In genomic region chr1:171369845-171370556, GRCm38 (mm10) we compare ENCODE assay signal across 9 mouse cellular contexts. TPM values are rescaled to one million over a fixed set of nuclear protein-coding genes. Genes with fewer than 3 reads are reported as not detected.
DNase-seq lines count a peak whose midpoint lies in the region; ATAC-seq and TF ChIP-seq lines count a peak whose summit lies in the region.
"Had no signal": no experiment of that assay in that cellular context is flagged by ENCODE, and none has a peak within 500 bp of the region (broad histone marks: within the 10 kb centered on the region; RNA-seq: fewer than 3 reads in every experiment).

Gene Nectin4, plus strand, starts transcription at chr1:171370099.

- peaks cover 30% of the 10 kb centered on the region for H3K4me1 ChIP-seq in hindbrain, embryonic 10.5 days (replicated peaks)
- peaks cover 5% of the 10 kb centered on the region; the same call in 1 of the 2 replicates for H3K4me1 ChIP-seq in hindbrain, embryonic 12.5 days
- H3K4me1 ChIP-seq in kidney, embryonic 15.5 days, result peaks cover 37% of the 10 kb centered on the region
- H3K4me1 ChIP-seq in lung, postnatal 0 days (ENCODE audit: insufficient read depth, low read depth, low read length), result peaks cover 4% of the 10 kb centered on the region; the same call in 1 of the 2 replicates

- no peak; the same call in 1 of the 2 replicates for ATAC-seq in hindbrain, embryonic 12.5 days (ENCODE audit: low FRiP score)
- peak; percentile 63 for ATAC-seq in kidney, embryonic 15.5 days (replicated peaks; ENCODE audit: low FRiP score)
- peak; percentile 90 for ATAC-seq in lung, postnatal 0 days
- ATAC-seq in CD4-positive, CD25-positive, alpha-beta regulatory T cell, adult 4 months, result no peak

- no peak within 1 kb of the TSS for H3K9ac ChIP-seq in hindbrain, embryonic 12.5 days
- peak within 1 kb of the TSS; percentile 30 for H3K9ac ChIP-seq in kidney, embryonic 15.5 days
- H3K9ac ChIP-seq in lung, postnatal 0 days (replicated peaks; ENCODE audit: low read depth), result peak within 1 kb of the TSS; percentile 9
- H3K9ac ChIP-seq: neural tube, embryonic 12.5 days had no signal

- no peak for TF ChIP-seq CTCF in lung, postnatal 0 days (IDR thresholded peaks at IDR 0.05)
- TF ChIP-seq CTCF in layer of hippocampus, adult 2 months (conservative IDR thresholded peaks at IDR 0.05), result no peak

- peak within 1 kb of the TSS; percentile 3; the same call in 1 of the 2 replicates for H3K4me3 ChIP-seq in hindbrain, embryonic 10.5 days
- H3K4me3 ChIP-seq in hindbrain, embryonic 12.5 days, result no peak within 1 kb of the TSS
- peak within 1 kb of the TSS; percentile 19; the same call in 1 of the 2 replicates for H3K4me3 ChIP-seq in kidney, embryonic 15.5 days (replicated peaks)
- H3K4me3 ChIP-seq in lung, postnatal 0 days (ENCODE audit: low read depth, low read length), result peak within 1 kb of the TSS; percentile 8; the same call in 1 of the 2 replicates
- no peak within 1 kb of the TSS for H3K4me3 ChIP-seq in layer of hippocampus, adult 2 months
- H3K4me3 ChIP-seq: neural tube, embryonic 12.5 days had no signal

- peaks cover 18% of the 10 kb centered on the region for H3K27me3 ChIP-seq in hindbrain, embryonic 10.5 days (ENCODE audit: insufficient read depth, poor library complexity, severe bottlenecking)
- H3K27me3 ChIP-seq in hindbrain, embryonic 12.5 days, result peaks cover 12% of the 10 kb centered on the region
- H3K27me3 ChIP-seq in kidney, embryonic 15.5 days, result 0 out of 2 replicates have a peak, but pooled peaks cover 5% of the 10 kb centered on the region
- H3K27me3 ChIP-seq in lung, postnatal 0 days (replicated peaks; ENCODE audit: insufficient read depth, low read length), result no peaks in the 10 kb centered on the region
- H3K27me3 ChIP-seq: neural tube, embryonic 12.5 days had no signal

- no peak within 1 kb of the TSS for H3K4me2 ChIP-seq in hindbrain, embryonic 12.5 days (replicated peaks)
- peak within 1 kb of the TSS; percentile 46 for H3K4me2 ChIP-seq in kidney, embryonic 15.5 days
- H3K4me2 ChIP-seq in lung, postnatal 0 days (replicated peaks; ENCODE audit: low read depth, low read length), result peak within 1 kb of the TSS; percentile 36
- H3K4me2 ChIP-seq: neural tube, embryonic 12.5 days had no signal

- H3K27ac ChIP-seq in hindbrain, embryonic 10.5 days, result no peak within 1 kb of the TSS
- no peak within 1 kb of the TSS for H3K27ac ChIP-seq in hindbrain, embryonic 12.5 days
- H3K27ac ChIP-seq in kidney, embryonic 15.5 days, result peak within 1 kb of the TSS; percentile 56; the same call in 1 of the 2 replicates
- peak within 1 kb of the TSS; percentile 89 for H3K27ac ChIP-seq in lung, postnatal 0 days (ENCODE audit: low read length)
- H3K27ac ChIP-seq in layer of hippocampus, adult 2 months, result no peak within 1 kb of the TSS
- H3K27ac ChIP-seq: neural tube, embryonic 12.5 days had no signal

- no peaks in the 10 kb centered on the region for H3K36me3 ChIP-seq in hindbrain, embryonic 10.5 days
- no peaks in the 10 kb centered on the region for H3K36me3 ChIP-seq in hindbrain, embryonic 12.5 days
- H3K36me3 ChIP-seq in kidney, embryonic 15.5 days, result no peaks in the 10 kb centered on the region
- H3K36me3 ChIP-seq in lung, postnatal 0 days (ENCODE audit: insufficient read depth, low read length), result no peaks in the 10 kb centered on the region
- H3K36me3 ChIP-seq: neural tube, embryonic 12.5 days had no signal

- no peaks in the 10 kb centered on the region for H3K9me3 ChIP-seq in hindbrain, embryonic 10.5 days
- H3K9me3 ChIP-seq in hindbrain, embryonic 12.5 days (replicated peaks), result no peaks in the 10 kb centered on the region
- H3K9me3 ChIP-seq in kidney, embryonic 15.5 days (replicated peaks), result no peaks in the 10 kb centered on the region
- no peaks in the 10 kb centered on the region for H3K9me3 ChIP-seq in lung, postnatal 0 days (ENCODE audit: low read length)
- H3K9me3 ChIP-seq: neural tube, embryonic 12.5 days had no signal

- 36% methylated on average over 20 of the region's 20 CpGs for WGBS in hindbrain, embryonic 10.5 days
- WGBS in hindbrain, embryonic 12.5 days, result 46% methylated on average over 20 of the region's 20 CpGs
- 38% methylated on average over 20 of the region's 20 CpGs for WGBS in kidney, embryonic 15.5 days
- 19% methylated on average over 20 of the region's 20 CpGs for WGBS in lung, postnatal 0 days

- no peak for TF ChIP-seq EP300 in lung, postnatal 0 days (IDR thresholded peaks at IDR 0.05)

- no peak for DNase-seq in hindbrain, embryonic 10.5 days (ENCODE audit: low spot score)
- peak; percentile 81 for DNase-seq in lung, postnatal 0 days (ENCODE audit: low spot score)
- DNase-seq in urinary bladder, postnatal 10 days (ENCODE audit: low spot score), result peak; percentile 40
- no peak for DNase-seq in right cerebral cortex, adult 18-20 months
- no peak for DNase-seq in layer of hippocampus, adult 2 months (ENCODE audit: low spot score in 2 of 2)

RNA-seq across cellular contexts. Expression of gene Nectin4, which starts in this region (rescaled TPM):
- 1.5 and 1.7 TPM in 2 replicates for polyA plus RNA-seq in hindbrain, embryonic 10.5 days (2016; fragmentation: Nextera tagmentation; extraction: Ambion mirVana)
- 1.6 and 1.7 TPM in 2 replicates for polyA plus RNA-seq in hindbrain, embryonic 12.5 days (2016; fragmentation: Nextera tagmentation; extraction: Ambion mirVana)
- polyA plus RNA-seq in kidney, embryonic 15.5 days (2015; fragmentation: Nextera tagmentation; extraction: Ambion mirVana), result 3.0 and 3.5 TPM in 2 replicates
- 10.1 and 10.2 TPM in 2 replicates for polyA plus RNA-seq in lung, postnatal 0 days (2015; fragmentation: Nextera tagmentation; extraction: Ambion mirVana)
- 1 to 10 TPM; 5.1 to 6.1 TPM for total RNA-seq in layer of hippocampus, adult 2 months (2021)
- polyA plus RNA-seq in CD4-positive, CD25-positive, alpha-beta regulatory T cell, adult 4 months (2017; shearing (Covaris generic)), result under 1 TPM in 1 of 2 experiments, not detected in 1; 0.12 TPM

Comparison
In these comparisons a context has a peak if more than half of its experiments do, and no peak if none do; other contexts are left out.
1. H3K4me3 ChIP-seq: peak in hindbrain, embryonic 10.5 days (single experiment), kidney, embryonic 15.5 days (single experiment) and lung, postnatal 0 days (single experiment); none in hindbrain, embryonic 12.5 days (single experiment) and layer of hippocampus, adult 2 months (single experiment).
2. DNase-seq: peak in lung, postnatal 0 days (single experiment) and urinary bladder, postnatal 10 days (single experiment); none in hindbrain, embryonic 10.5 days (single experiment), right cerebral cortex, adult 18-20 months (single experiment) and layer of hippocampus, adult 2 months (0 of 2).
3. H3K27ac ChIP-seq: peak in kidney, embryonic 15.5 days (single experiment) and lung, postnatal 0 days (single experiment); none in hindbrain, embryonic 10.5 days (single experiment), hindbrain, embryonic 12.5 days (single experiment) and layer of hippocampus, adult 2 months (single experiment).
4. ATAC-seq: peak in kidney, embryonic 15.5 days (single experiment) and lung, postnatal 0 days (single experiment); none in hindbrain, embryonic 12.5 days (single experiment) and CD4-positive, CD25-positive, alpha-beta regulatory T cell, adult 4 months (single experiment).